Mouse (Mus musculus) heart, postnatal 25 days (tissue): Measurements from ENCODE around the gene Olfr723. TPM values are rescaled to one million over a fixed set of nuclear protein-coding genes. Genes with fewer than 3 reads are reported as not detected.
"Not testable (repeated sequence)": the region's sequence is repeated elsewhere in the genome, so short reads cannot be mapped to it uniquely, and the experiment has no call there.

Source experiments
- DNase-seq: peaks from one replicate; pipeline ENCODE4 v3.0.0; 2022; ENCODE audit warnings: low spot score
- intact Hi-C: fragments of 180-260 bp; cut with DNase I; formaldehyde crosslinking; loops from one replicate; pipeline ENCODE4 v1.15.1; 2025
- total RNA-seq, 2 experiments: library from RNA; stranded (reverse); gene quantifications; 2 replicates each; pipeline ENCODE4 v1.2.3; 2021

Gene Olfr723
- total RNA-seq, result not detected

DNA sequence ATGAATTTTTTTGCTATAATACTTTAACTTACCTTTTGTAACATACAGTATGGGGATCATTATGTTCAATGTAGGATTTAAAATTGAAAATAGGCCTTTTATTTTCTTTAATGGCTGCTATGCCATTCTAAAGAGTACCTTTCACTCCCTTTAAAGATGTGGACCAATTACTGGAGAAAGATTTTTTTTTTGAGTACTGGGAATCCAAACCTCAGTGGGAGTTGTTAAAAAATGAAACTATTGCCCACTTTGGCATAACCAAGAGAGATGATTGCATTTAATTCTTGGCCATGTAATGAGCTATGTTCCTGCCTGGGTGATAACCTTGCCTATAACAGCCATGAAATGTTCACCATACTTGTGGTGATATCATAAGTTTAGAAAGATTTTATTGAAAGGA, at the start of gene Olfr723:
Olfr723 (minus strand) TSS at position 101 of the 400 bp plus-strand sequence.
- intact Hi-C loops, result loop anchor here (2.0 kb wide), 1 partner anchor 33 kb away; no protein-coding TSS in a partner anchor
- not testable (repeated sequence) for DNase-seq

DNA sequence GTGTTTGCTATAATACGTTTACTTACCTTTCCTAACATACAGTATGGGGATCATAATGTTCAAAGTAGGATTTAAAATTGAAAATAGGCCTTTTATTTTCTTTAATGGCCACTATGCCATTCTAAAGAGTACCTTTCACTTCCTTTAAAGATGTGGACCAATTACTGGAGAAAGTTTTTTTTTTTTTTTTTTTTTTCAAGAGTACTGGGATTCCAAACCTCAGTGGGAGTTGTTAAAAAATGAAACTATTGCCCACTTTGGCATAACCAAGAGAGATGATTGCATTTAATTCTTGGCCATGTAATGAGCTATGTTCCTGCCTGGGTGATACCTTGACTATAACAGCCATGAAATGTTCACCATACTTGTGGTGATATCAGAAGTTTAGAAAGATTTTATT, 31.6 kb upstream of the Olfr723 start, which contains the start of gene Olfr724:
Olfr724 (minus strand) TSS at position 101 of the 400 bp plus-strand sequence.
- DNase-seq, intact Hi-C loops: not testable (repeated sequence)

GRCm38 (mm10) chr14:49955890-49956289, 24.3 kb upstream of the Olfr723 start:
- intact Hi-C loops, result no loop called here
- DNase-seq, result no peak

- no peak for DNase-seq
- intact Hi-C loops, result no loop called here
Observed at GRCm38 (mm10) chr14:49901899-49902298, 29.7 kb downstream of the Olfr723 start, which contains the start of gene Olfr722. Gene Olfr722 (minus strand): TSS chr14:49901999.

Other genes with a start within 250 kb of the Olfr723 start
- gene Armh4, start 148.4 kb downstream of the Olfr723 start, total RNA-seq, result 1 to 10 TPM; 5.7 to 7.7 TPM
- not detected for gene Olfr722, start 29.8 kb downstream of the Olfr723 start, total RNA-seq
- not detected for gene Olfr724, start 31.5 kb upstream of the Olfr723 start, total RNA-seq
- not detected for gene Olfr725, start 108.6 kb upstream of the Olfr723 start, total RNA-seq
- gene Olfr726, start 159.2 kb upstream of the Olfr723 start, total RNA-seq, result not detected
- gene Olfr727, start 191.4 kb upstream of the Olfr723 start, total RNA-seq, result not detected
- gene Olfr728, start 210.9 kb upstream of the Olfr723 start, total RNA-seq, result not detected
- not detected for gene Olfr729, start 221.1 kb upstream of the Olfr723 start, total RNA-seq